Mouse (Mus musculus) liver, embryonic 11.5 days (tissue): ENCODE measurements around the gene Fez2. TPM values are rescaled to one million over a fixed set of nuclear protein-coding genes. Genes with fewer than 3 reads are reported as not detected.

Source experiments
- polyA plus RNA-seq: library from polyadenylated mRNA; unstranded; fragments of >200 nt; fragmentation: Nextera tagmentation; extraction: Ambion mirVana; gene quantifications from 2 replicates; pipeline ENCODE4 v1.2.1, GENCODE M21; 2014

Gene Fez2
- polyA plus RNA-seq, 1 experiment from 2014 or later: 30.9 TPM

Other genes with a start within 250 kb of the Fez2 start
- gene Crim1, start 217.9 kb downstream of the Fez2 start, polyA plus RNA-seq: 1.9 and 2.7 TPM in 2 replicates
- 0.08 and 0.12 TPM in 2 replicates for gene Vit, start 89.9 kb upstream of the Fez2 start, polyA plus RNA-seq